Mouse (Mus musculus) heart, postnatal 0 days (tissue): Measurements from ENCODE around the gene Aim2.

Experiments used
- CTCF ChIP-seq: IDR thresholded peaks from 2 replicates; pipeline ENCODE4 v1.5.1; 2016; ENCODE audit warnings: antibody characterized with exemption, control low read depth, low read depth
- EP300 ChIP-seq: IDR thresholded peaks from 2 replicates; pipeline ENCODE4 v1.6.1; 2016; ENCODE audit warnings: antibody characterized with exemption, low read depth

DNA sequence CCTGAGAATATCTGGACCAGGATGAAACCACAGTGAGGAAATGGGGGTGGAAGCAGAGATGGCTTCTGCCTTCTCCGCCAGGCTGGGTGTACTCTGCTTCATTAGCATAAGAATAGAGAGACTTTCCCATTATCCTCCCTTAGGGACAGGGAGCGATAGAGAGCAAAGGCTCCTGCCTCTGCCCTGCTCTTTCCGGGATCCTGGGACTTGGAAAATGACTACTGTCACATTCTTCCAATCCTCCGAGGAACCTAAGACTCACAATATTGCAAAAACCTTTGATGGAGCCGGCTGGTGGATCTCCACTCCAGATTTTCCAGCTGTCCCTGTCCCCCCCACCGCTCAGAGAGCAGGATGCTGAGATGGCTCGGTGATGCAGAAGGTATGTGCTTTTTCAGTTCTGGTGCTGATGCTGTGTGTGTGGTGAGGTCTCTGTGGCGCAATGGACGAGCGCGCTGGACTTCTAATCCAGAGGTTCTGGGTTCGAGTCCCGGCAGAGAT, 39.3 kb downstream of the Aim2 start:
- no peak for TF ChIP-seq CTCF
- no peak for TF ChIP-seq EP300
